Mouse (Mus musculus) spleen, adult 2 months (tissue): ENCODE measurements around the gene Cacna1c. TPM values are rescaled to one million over a fixed set of nuclear protein-coding genes. Genes with fewer than 3 reads are reported as not detected.

ENCODE experiments used
- DNase-seq, 2 experiments: peaks; one replicate each; pipeline versions ENCODE4 v3.0.0 to v3.0.0-alpha.2; 2012 to 2021; ENCODE audit warnings: low spot score in 2 of 2, low read depth in 1 of 2
- H3K27ac ChIP-seq: fragments of 200-500 bp; 2 replicates; pipeline ENCODE4 v1.5.1; 2012; ENCODE audit warnings: low read length, inconsistent platforms; ENCODE audit not compliant: insufficient read depth
- H3K27me3 ChIP-seq: fragments of 200-500 bp; 2 replicates; pipeline ENCODE4 v1.6.1; 2012; ENCODE audit warnings: mild to moderate bottlenecking, moderate library complexity, low read length, inconsistent platforms; ENCODE audit not compliant: control insufficient read depth, insufficient read depth
- H3K36me3 ChIP-seq: fragments of 200-500 bp; 2 replicates; pipeline ENCODE4 v1.6.1; 2012; ENCODE audit warnings: mild to moderate bottlenecking, low read length, inconsistent platforms; ENCODE audit not compliant: control insufficient read depth, insufficient read depth
- H3K4me1 ChIP-seq: fragments of 200-500 bp; 2 replicates; pipeline ENCODE4 v1.6.1; 2011; ENCODE audit warnings: inconsistent platforms; ENCODE audit not compliant: control insufficient read depth, insufficient read depth, insufficient read length
- H3K4me3 ChIP-seq: fragments of 200-500 bp; 2 replicates; pipeline ENCODE4 v1.5.1; 2011; ENCODE audit warnings: mild to moderate bottlenecking, inconsistent platforms; ENCODE audit not compliant: insufficient read depth, insufficient read length; ENCODE audit errors: extremely low read depth
- CTCF ChIP-seq: fragments of 200-500 bp; IDR thresholded peaks from 2 replicates; pipeline ENCODE4 v1.5.1; 2011; ENCODE audit warnings: mild to moderate bottlenecking, inconsistent platforms; ENCODE audit not compliant: insufficient read depth, insufficient read length, insufficient replicate concordance; ENCODE audit errors: extremely low read depth
- POLR2A ChIP-seq: fragments of 200-500 bp; IDR thresholded peaks from 2 replicates; pipeline ENCODE4 v1.6.1; 2011; ENCODE audit warnings: low read depth, low read length, inconsistent platforms
- WGBS: fragments of 180-500 bp; shearing (Covaris S2); methylation state at CpG from one replicate; pipeline ENCODE4 v1.1.7; 2018; 5-methylcytosine and 5-hydroxymethylcytosine counted together
- polyA plus RNA-seq: library from polyadenylated mRNA; depleted of rRNA; stranded (reverse); fragments of >200 nt; gene quantifications from 2 replicates; pipeline ENCODE4 v1.2.3, GENCODE M21; 2012

The Cacna1c gene
- polyA plus RNA-seq, 1 experiment: 1.1 TPM

DNA sequence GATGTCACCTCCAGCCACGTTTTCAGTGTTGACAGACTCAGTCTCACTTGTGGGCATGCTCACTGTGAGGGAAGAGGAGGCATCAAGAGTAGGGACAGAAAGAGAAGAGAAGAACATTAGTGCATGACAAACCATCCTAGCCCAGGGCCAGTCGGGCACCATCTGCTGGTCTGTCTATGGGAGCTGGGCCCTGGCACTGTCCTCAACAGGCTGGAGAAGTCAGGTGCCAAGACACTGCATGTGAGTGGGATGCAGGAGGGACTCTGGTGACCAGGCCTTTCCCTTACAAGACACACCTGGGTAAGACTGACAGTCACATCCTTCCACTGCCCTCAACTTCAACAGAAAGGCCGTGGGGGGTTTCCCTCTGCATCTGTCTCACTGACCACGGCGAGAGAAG lies 482.9 kb downstream of the Cacna1c start:
- DNase-seq: no peak
- no peak overlapping the region for H3K27ac ChIP-seq
- no peaks in the 10 kb centered on the region for H3K4me1 ChIP-seq
- no peak overlapping the region for H3K4me3 ChIP-seq
- no peaks in the 10 kb centered on the region for H3K36me3 ChIP-seq
- TF ChIP-seq POLR2A (no peak), CTCF (no peak)
- 87% methylated on average over 5 of the region's 5 CpGs for WGBS
- H3K27me3 ChIP-seq: no peaks in the 10 kb centered on the region

DNA sequence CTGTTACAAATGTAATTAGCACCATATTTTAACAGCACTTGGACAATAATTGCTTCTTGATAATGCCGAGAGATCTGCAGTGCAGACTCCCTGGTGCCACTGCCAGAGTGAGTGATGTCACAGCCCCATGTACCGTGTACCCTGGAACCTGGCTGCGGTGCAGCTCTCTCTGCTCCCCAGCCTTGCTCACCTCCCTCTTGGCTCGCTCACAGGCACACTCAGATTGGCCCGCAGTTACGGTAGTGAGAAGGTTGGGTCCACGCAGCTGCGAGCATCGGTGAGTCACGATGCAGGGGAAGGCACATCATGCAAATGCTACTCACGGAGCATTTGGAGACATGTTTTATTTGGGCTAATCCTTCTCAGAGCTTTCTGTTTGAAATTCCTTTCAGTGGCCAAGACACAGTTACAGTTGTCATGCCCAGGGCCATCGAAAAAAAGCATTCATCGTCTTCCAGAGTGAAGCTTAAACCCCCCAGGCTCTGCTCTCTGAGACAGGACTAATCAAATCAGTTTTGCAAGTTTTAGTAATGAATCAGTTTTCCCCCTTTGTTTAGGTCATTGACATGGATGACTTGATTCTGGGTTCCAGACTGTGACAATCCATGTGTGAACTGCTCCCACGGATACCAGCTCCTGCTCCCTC lies 484.4 kb downstream of the Cacna1c start:
- WGBS: 90% methylated on average over 14 of the region's 14 CpGs
- Histone ChIP-seq H3K4me3 (no peak overlapping the region), H3K4me1 (no peaks in the 10 kb centered on the region), H3K27me3 (no peaks in the 10 kb centered on the region), H3K27ac (no peak overlapping the region), H3K36me3 (no peaks in the 10 kb centered on the region)
- TF ChIP-seq CTCF (no peak), POLR2A (no peak)
- DNase-seq: no peak

DNA sequence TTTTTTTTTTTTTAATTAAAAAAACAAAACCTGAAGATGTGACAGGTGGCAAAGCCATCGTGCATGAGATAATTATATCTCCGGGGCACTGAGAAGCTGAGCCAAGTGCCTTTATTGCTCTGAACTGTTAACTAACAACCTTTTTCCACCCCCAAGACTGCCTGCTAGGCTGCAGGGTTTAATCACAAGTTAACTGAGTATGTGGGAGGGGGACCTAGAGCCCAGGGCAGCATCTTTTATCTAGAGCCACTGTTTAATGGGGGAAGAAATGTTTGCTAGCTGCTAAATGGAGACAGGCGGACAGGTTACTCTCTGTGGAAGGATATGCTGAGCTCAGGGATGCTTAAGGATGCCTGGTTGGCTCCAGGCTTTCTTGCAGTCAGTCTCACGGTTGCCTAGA lies 489.2 kb downstream of the Cacna1c start:
- no peaks in the 10 kb centered on the region for H3K4me1 ChIP-seq
- 79% methylated on average over 4 of the region's 4 CpGs for WGBS
- H3K27me3 ChIP-seq: no peaks in the 10 kb centered on the region
- H3K4me3 ChIP-seq: no peak overlapping the region
- no peak for DNase-seq
- H3K27ac ChIP-seq: no peak overlapping the region
- no peaks in the 10 kb centered on the region for H3K36me3 ChIP-seq
- TF ChIP-seq POLR2A: no peak
- no peak for TF ChIP-seq CTCF

DNA sequence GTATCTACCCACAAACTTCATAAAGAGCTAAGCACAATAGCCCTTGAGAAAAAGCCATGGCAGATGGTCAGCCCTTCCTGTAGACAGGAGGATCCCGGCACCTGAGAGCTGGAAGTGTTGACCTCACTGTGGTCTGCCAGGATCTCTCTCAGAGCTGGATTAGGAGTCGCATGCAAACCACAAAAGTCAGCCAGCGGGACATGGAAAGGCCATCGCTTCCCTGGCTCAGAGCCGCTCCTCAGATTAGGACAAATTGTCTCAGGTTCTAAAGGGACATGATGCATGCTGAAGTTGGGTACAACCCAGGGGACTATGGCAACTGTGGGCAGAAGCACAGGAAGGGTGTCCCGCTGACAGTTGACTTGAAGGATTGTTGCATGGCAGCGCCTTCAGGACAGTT lies 490.4 kb downstream of the Cacna1c start:
- TF ChIP-seq POLR2A (no peak), CTCF (no peak)

DNA sequence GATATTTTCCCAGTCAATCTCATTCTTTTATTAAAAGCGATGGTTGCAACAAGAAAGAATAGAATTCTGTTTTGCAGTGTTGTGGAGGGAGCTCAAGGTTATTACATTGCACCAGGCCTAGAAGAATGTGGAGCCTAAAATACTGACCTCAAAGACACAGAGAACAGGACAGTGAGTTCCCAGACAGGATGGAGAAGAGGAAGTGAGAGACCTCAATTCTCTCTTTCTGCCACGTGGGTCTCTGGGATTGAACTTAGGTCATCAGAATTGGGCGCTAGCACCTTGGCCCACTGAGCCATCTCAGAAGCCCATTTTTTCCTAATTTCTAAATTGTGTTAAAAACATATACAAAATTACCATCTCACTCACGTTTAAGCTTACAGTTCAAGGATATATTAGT lies 501.6 kb downstream of the Cacna1c start:
- WGBS: 62% methylated on average over 4 of the region's 4 CpGs
- Histone ChIP-seq H3K36me3 (no peaks in the 10 kb centered on the region), H3K27ac (no peak overlapping the region), H3K27me3 (no peaks in the 10 kb centered on the region), H3K4me3 (no peak overlapping the region), H3K4me1 (no peaks in the 10 kb centered on the region)
- DNase-seq: no peak
- TF ChIP-seq POLR2A (no peak), CTCF (no peak)

More for the DNA sequence above, 490.4 kb downstream of the Cacna1c start:
- Histone ChIP-seq H3K36me3 (no peaks in the 10 kb centered on the region), H3K27ac (no peak overlapping the region), H3K4me1 (no peaks in the 10 kb centered on the region), H3K4me3 (no peak overlapping the region), H3K27me3 (no peaks in the 10 kb centered on the region)
- 88% methylated on average over 7 of the region's 7 CpGs for WGBS
- DNase-seq: no peak

DNA sequence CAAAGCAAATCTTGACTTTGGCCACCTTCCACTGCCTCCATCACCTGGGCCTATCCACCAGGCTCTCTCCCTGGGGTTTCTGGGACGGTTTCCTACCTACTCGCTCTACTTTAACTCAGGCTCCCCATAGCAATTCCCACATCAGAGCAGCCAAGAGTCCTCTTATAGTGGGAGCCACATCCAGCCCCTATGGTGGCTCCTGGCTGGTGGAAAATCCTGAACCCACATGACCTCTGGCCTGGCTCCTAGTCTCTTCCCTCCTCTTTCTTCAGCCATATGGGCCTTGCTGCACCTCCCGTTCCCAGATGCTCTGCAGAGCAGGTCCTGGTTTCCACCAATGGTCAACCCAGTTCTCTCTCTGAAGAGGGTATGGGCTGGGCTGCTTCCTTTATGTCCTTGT lies 506.8 kb downstream of the Cacna1c start:
- 80% methylated on average over 3 of the region's 3 CpGs for WGBS
- no peak for DNase-seq
- H3K36me3 ChIP-seq: no peaks in the 10 kb centered on the region
- H3K27me3 ChIP-seq: no peaks in the 10 kb centered on the region
- H3K4me1 ChIP-seq: no peaks in the 10 kb centered on the region
- TF ChIP-seq POLR2A: no peak
- TF ChIP-seq CTCF: no peak
- H3K27ac ChIP-seq: no peak overlapping the region
- no peak overlapping the region for H3K4me3 ChIP-seq

DNA sequence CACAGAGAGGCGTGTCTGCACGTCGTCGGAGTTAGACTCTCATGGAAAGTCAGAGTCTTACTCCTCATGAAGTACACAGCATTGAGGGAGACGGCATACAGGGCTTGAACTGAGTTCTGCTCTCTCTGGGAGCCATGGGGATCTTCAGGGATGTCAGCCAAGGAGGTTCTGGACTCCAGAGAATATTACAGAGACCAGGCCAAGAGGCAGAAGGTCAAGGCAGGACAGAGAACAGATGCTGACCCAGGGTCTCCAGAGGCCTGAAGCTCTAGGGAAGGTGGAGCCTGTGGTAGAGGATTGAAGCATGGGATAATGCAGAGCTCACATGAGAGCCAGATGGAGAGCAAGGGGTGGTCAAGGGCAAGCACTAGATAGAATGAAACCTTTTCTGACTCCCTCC lies 507.4 kb downstream of the Cacna1c start:
- Histone ChIP-seq H3K27me3 (no peaks in the 10 kb centered on the region), H3K36me3 (no peaks in the 10 kb centered on the region), H3K4me1 (no peaks in the 10 kb centered on the region), H3K27ac (no peak overlapping the region), H3K4me3 (no peak overlapping the region)
- no peak for TF ChIP-seq CTCF
- TF ChIP-seq POLR2A: no peak
- DNase-seq: no peak
- 85% methylated on average over 5 of the region's 5 CpGs for WGBS

DNA sequence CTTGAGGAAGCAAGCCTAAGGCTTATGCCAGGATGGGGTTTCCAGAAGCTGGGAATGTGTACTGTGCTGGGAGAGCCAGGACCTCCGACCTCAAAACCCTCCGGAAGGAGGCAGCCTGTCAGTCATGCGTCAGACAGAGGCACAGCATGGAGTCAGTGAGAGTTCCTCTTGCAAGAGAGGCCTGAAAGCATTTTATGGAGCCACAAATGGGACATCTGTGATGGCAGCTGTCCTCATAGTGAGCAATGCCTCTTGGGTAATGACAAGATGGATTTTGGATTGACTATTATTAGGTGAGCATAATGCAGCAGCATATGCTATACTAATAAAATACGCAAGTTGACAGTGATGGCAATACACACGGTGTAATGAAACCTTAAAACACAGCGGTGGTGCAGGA lies 515.4 kb downstream of the Cacna1c start:
- 80% methylated on average over 6 of the region's 6 CpGs for WGBS
- no peaks in the 10 kb centered on the region for H3K36me3 ChIP-seq

More for the DNA sequence above, 515.4 kb downstream of the Cacna1c start:
- no peaks in the 10 kb centered on the region for H3K27me3 ChIP-seq
- no peak overlapping the region for H3K27ac ChIP-seq
- TF ChIP-seq POLR2A (no peak), CTCF (no peak)
- DNase-seq: no peak
- H3K4me3 ChIP-seq: no peak overlapping the region
- no peaks in the 10 kb centered on the region for H3K4me1 ChIP-seq
